Mouse (Mus musculus) intestine, embryonic 16.5 days (tissue): Measurements from ENCODE around the gene Plvap. TPM values are rescaled to one million over a fixed set of nuclear protein-coding genes. Genes with fewer than 3 reads are reported as not detected.
A peak's percentile ranks its signal among the peaks of the same experiment; 100 is the strongest.

Experiments
- ATAC-seq: fragments of 200-750 bp; cut with Nextera tagmentation; 2 replicates; pipeline ENCODE4 v1.8.0; 2017; ENCODE audit warnings: moderate TSS enrichment, moderate library complexity
- H3K27ac ChIP-seq: fragments of 300-500 bp; sonication (generic); 2 replicates; pipeline ENCODE4 v1.5.1; 2014; ENCODE audit warnings: mild to moderate bottlenecking, low read length
- H3K27me3 ChIP-seq: fragments of 300-500 bp; sonication (generic); replicated peaks from 2 replicates; pipeline ENCODE4 v1.6.1; 2014; ENCODE audit warnings: low read length, control low read depth, mixed read lengths; ENCODE audit not compliant: control insufficient read depth, insufficient read depth
- H3K36me3 ChIP-seq: fragments of 300-500 bp; sonication (generic); 2 replicates; pipeline ENCODE4 v1.6.1; 2014; ENCODE audit warnings: low read length, control low read depth; ENCODE audit not compliant: control insufficient read depth, insufficient read depth
- H3K4me1 ChIP-seq: fragments of 300-500 bp; sonication (generic); 2 replicates; pipeline ENCODE4 v1.6.1; 2014; ENCODE audit warnings: low read length, control low read depth, mixed read lengths; ENCODE audit not compliant: control insufficient read depth, insufficient read depth
- H3K4me2 ChIP-seq: fragments of 300-500 bp; sonication (generic); 2 replicates; pipeline ENCODE4 v1.6.1; 2014; ENCODE audit warnings: low read depth, low read length, control low read depth
- H3K4me3 ChIP-seq: fragments of 300-500 bp; sonication (generic); 2 replicates; pipeline ENCODE4 v1.5.1; 2014; ENCODE audit warnings: mild to moderate bottlenecking, low read length
- H3K9ac ChIP-seq: fragments of 300-500 bp; sonication (generic); 2 replicates; pipeline ENCODE4 v1.6.1; 2014; ENCODE audit warnings: low read depth, low read length
- H3K9me3 ChIP-seq: fragments of 300-500 bp; sonication (generic); 2 replicates; pipeline ENCODE4 v1.6.1; 2016; ENCODE audit warnings: low read length, control low read depth; ENCODE audit not compliant: control insufficient read depth
- WGBS: fragments of 180-500 bp; shearing (Covaris S2); extraction: QIAGEN DNeasy Blood & Tissue Kit; methylation state at CpG from one replicate; pipeline ENCODE4 v1.1.7; 2014; 5-methylcytosine and 5-hydroxymethylcytosine counted together
- polyA plus RNA-seq: library from polyadenylated mRNA; unstranded; fragments of >200 nt; fragmentation: Nextera tagmentation; extraction: Ambion mirVana; gene quantifications from 2 replicates; pipeline ENCODE4 v1.2.1, GENCODE M21; 2015

The Plvap gene
- polyA plus RNA-seq, 1 experiment from 2014 or later = 70.9 TPM

DNA sequence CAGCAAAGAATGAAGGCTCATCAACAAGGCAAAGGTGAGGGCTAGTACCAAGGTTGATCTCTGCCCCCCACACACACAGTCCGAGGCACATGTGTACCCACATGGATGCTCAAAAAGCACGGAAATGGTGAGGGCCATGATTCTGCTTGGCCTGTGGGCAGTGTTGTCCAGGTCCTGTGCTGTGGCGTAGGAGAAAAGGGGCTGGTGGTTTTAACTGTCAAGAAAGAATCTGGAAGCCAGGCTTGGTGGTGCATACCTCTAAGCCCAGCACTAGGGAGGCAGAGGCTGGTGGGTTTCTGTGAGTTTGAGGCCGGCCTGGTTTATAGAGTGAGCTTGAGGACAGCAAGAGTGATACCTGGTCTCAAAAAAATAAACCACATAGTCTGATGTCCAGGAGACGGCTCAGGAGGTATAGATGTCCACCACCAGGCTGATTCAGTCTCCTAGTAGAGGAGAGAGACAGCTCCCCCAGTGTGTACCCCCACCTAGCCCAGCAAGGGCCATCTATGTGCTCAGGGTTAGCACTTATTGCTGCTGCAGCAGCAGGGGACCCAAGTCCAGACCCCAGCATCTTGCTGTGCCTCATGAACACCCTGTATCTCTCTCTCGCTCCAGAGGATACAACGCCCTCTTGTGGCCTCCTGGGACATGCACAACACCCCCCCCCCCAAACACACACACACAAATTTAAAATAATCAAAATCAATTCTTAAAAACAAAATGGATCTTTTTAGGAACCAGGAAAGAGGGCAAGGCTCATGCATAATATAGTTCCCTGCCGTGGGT lies 38.8 kb downstream of the Plvap start:
- no peak overlapping the region for H3K4me3 ChIP-seq
- WGBS = 85% methylated on average over 8 of the region's 8 CpGs
- H3K9ac ChIP-seq = no peak overlapping the region
- no peaks in the 10 kb centered on the region for H3K9me3 ChIP-seq
- no peak for ATAC-seq
- H3K4me2 ChIP-seq = no peak overlapping the region
- no peak overlapping the region for H3K27ac ChIP-seq
- H3K36me3 ChIP-seq = peaks cover 6% of the 10 kb centered on the region
- peaks cover 27% of the 10 kb centered on the region for H3K4me1 ChIP-seq
- no peaks in the 10 kb centered on the region for H3K27me3 ChIP-seq

DNA sequence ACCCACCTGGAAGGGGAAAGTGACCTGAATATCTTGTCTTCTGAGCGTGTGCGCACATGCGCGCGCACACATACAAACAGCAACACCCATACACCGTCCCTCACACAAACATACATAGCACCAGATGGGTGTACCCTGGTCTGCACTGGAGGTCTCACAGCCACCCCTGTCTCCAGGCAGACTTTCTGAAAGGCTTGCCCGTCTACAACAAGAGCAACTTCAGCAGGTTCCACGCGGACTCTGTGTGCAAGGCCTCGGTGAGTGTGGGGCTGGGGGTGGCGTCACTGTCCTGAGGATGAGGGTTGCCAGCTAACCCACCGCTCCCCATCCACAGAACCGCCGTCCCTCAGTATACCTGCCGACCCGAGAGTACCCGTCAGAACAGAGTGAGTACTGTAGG lies 39.7 kb downstream of the Plvap start:
- H3K9ac ChIP-seq = no peak overlapping the region
- H3K4me3 ChIP-seq = no peak overlapping the region
- H3K36me3 ChIP-seq = peaks cover 6% of the 10 kb centered on the region
- H3K27me3 ChIP-seq = no peaks in the 10 kb centered on the region
- H3K4me1 ChIP-seq = peaks cover 23% of the 10 kb centered on the region
- no peak overlapping the region for H3K27ac ChIP-seq
- ATAC-seq = no peak
- 96% methylated on average over 17 of the region's 17 CpGs for WGBS
- no peaks in the 10 kb centered on the region for H3K9me3 ChIP-seq
- no peak overlapping the region for H3K4me2 ChIP-seq

- H3K36me3 ChIP-seq = peaks cover 6% of the 10 kb centered on the region
- peaks cover 21% of the 10 kb centered on the region for H3K4me1 ChIP-seq
- no peak overlapping the region for H3K9ac ChIP-seq
- no peaks in the 10 kb centered on the region for H3K9me3 ChIP-seq
- no peaks in the 10 kb centered on the region for H3K27me3 ChIP-seq
- ATAC-seq = no peak
- 67% methylated on average over 5 of the region's 5 CpGs for WGBS
- no peak overlapping the region for H3K4me2 ChIP-seq
- H3K4me3 ChIP-seq = no peak overlapping the region
- no peak overlapping the region for H3K27ac ChIP-seq
Measured at GRCm38 (mm10) chr8:71470913-71471255, 40.7 kb downstream of the Plvap start.

- H3K9me3 ChIP-seq = no peaks in the 10 kb centered on the region
- H3K9ac ChIP-seq = peak overlapping the region; percentile 87
- H3K4me2 ChIP-seq = peak overlapping the region; percentile 84
- H3K27me3 ChIP-seq = no peaks in the 10 kb centered on the region
- no peak for ATAC-seq
- peaks cover 6% of the 10 kb centered on the region for H3K36me3 ChIP-seq
- no peak overlapping the region for H3K27ac ChIP-seq
- peaks cover 21% of the 10 kb centered on the region for H3K4me1 ChIP-seq
- peak overlapping the region; percentile 78 for H3K4me3 ChIP-seq
- WGBS = 84% methylated on average over 3 of the region's 3 CpGs
Measured at GRCm38 (mm10) chr8:71470146-71470912, 41.2 kb downstream of the Plvap start.

GRCm38 (mm10) chr8:71469411-71469810 lies 42.1 kb downstream of the Plvap start:
- peak; percentile 16 for ATAC-seq
- no peaks in the 10 kb centered on the region for H3K9me3 ChIP-seq
- H3K27me3 ChIP-seq = no peaks in the 10 kb centered on the region
- peak overlapping the region; percentile 84 for H3K4me2 ChIP-seq
- H3K4me1 ChIP-seq = peaks cover 21% of the 10 kb centered on the region
- peaks cover 5% of the 10 kb centered on the region; the same call in 1 of the 2 replicates for H3K36me3 ChIP-seq
- H3K4me3 ChIP-seq = peak overlapping the region; percentile 78
- peak overlapping the region; percentile 60 for H3K27ac ChIP-seq
- peak overlapping the region; percentile 87 for H3K9ac ChIP-seq
- WGBS = under 1% methylated on average over 24 of the region's 24 CpGs

DNA sequence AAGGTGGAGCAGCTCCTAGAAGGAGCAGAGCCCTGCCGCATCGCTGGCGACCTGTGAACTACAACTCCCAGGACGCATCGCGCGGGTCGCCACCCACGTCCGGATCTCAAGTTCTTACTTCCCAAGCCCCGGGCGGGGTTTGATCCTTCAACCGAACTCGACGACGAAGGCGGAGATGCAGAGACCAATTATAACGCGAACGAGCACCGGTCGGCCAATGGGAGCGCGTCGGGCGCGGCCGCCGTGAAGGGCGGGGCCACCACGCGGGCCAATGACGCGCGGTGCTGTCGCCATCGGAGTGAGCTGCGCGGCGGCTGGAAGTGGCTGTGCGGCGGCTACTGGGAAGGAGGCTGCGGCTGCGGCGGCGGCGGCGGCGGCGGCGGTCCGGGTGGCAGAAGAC lies 42.6 kb downstream of the Plvap start, which contains the start of gene Dda1:
Gene Dda1 (plus strand): TSS at position 284 of the 400 bp plus-strand sequence.
- H3K27ac ChIP-seq = peak within 1 kb of the TSS; percentile 60

GRCm38 (mm10) chr8:71468001-71468400 lies 43.6 kb downstream of the Plvap start:
- H3K9me3 ChIP-seq = no peaks in the 10 kb centered on the region
- no peak overlapping the region for H3K27ac ChIP-seq
- 81% methylated on average over 1 of the region's 1 CpGs for WGBS
- no peaks in the 10 kb centered on the region for H3K27me3 ChIP-seq
- no peak overlapping the region for H3K4me3 ChIP-seq
- no peak overlapping the region for H3K9ac ChIP-seq
- H3K4me2 ChIP-seq = no peak overlapping the region
- peaks cover 28% of the 10 kb centered on the region for H3K4me1 ChIP-seq
- ATAC-seq = no peak
- H3K36me3 ChIP-seq = no peaks in the 10 kb centered on the region; the same call in 1 of the 2 replicates

More for the DNA sequence above, 42.6 kb downstream of the Plvap start, which contains the start of gene Dda1:
- Histone ChIP-seq H3K4me1 (peaks cover 26% of the 10 kb centered on the region), H3K4me3 (peak within 1 kb of the TSS; percentile 78), H3K9me3 (no peaks in the 10 kb centered on the region), H3K9ac (peak within 1 kb of the TSS; percentile 87), H3K36me3 (no peaks in the 10 kb centered on the region; the same call in 1 of the 2 replicates), H3K4me2 (peak within 1 kb of the TSS; percentile 84), H3K27me3 (no peaks in the 10 kb centered on the region)
- under 1% methylated on average over 52 of the region's 52 CpGs for WGBS
- peak; percentile 88 for ATAC-seq

DNA sequence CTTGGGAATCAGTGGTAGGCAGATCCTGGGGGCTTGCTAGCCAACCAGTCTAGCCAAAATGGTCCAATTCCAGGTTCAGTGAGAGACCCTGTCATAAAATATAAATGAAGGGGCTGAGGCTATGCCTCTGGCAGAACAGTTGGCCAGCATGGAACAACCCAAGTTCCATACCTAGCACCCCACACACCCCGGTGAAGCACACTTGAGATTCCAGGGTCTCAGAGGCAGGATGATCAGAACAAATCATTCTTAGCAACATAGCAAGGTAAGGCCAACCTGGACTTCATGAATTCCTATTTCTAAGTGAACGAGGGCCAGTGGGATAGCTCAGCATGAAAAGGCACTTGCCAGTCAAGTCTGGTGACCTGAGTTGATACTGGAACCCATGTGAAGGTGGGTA lies 44.4 kb downstream of the Plvap start:
- ATAC-seq = no peak
- no peaks in the 10 kb centered on the region; the same call in 1 of the 2 replicates for H3K36me3 ChIP-seq
- no peaks in the 10 kb centered on the region for H3K9me3 ChIP-seq
- H3K27me3 ChIP-seq = no peaks in the 10 kb centered on the region
- no peak overlapping the region for H3K4me2 ChIP-seq
- peaks cover 35% of the 10 kb centered on the region for H3K4me1 ChIP-seq
- H3K4me3 ChIP-seq = no peak overlapping the region
- WGBS = 92% methylated on average over 2 of the region's 2 CpGs
- H3K9ac ChIP-seq = no peak overlapping the region
- H3K27ac ChIP-seq = no peak overlapping the region

DNA sequence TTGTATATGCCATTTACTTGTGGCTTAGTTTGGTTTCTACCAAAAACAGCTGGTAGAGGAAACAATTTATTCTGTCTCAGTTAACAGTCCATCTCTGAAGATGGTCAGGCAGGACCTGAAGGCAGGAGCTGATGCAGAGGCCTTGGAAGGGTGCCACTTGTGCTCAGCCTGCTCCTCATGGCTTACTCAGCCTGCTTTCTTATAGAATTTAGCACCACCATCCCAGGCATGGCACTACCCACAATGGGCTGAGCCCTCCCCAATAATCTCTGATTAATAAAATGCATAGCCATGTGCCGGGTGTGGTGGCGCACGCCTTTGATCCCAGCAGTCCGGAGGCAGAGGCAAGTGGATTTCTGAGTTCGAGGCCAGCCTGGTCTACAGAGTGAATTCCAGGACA lies 45.4 kb downstream of the Plvap start:
- no peak overlapping the region for H3K9ac ChIP-seq
- no peak overlapping the region for H3K4me2 ChIP-seq
- H3K9me3 ChIP-seq = no peaks in the 10 kb centered on the region
- H3K36me3 ChIP-seq = peaks cover 3% of the 10 kb centered on the region
- WGBS = 93% methylated on average over 5 of the region's 5 CpGs
- H3K4me3 ChIP-seq = no peak overlapping the region
- H3K27me3 ChIP-seq = no peaks in the 10 kb centered on the region
- peaks cover 37% of the 10 kb centered on the region for H3K4me1 ChIP-seq
- no peak for ATAC-seq
- no peak overlapping the region for H3K27ac ChIP-seq
